Mouse (Mus musculus) CH12.LX (cell line): ENCODE measurements around the gene Ltbp2. TPM values are rescaled to one million over a fixed set of nuclear protein-coding genes. Genes with fewer than 3 reads are reported as not detected.

ENCODE experiments used
- DNase-seq: peaks from one replicate; pipeline ENCODE4 v3.0.0-alpha.2; 2013; ENCODE audit errors: extremely low read depth
- H3K27ac ChIP-seq: 2 replicates; pipeline ENCODE4 v1.5.1; 2012; ENCODE audit warnings: low read depth, mild to moderate bottlenecking, control low read depth, moderate library complexity; ENCODE audit not compliant: insufficient read depth
- H3K27me3 ChIP-seq: replicated peaks from 2 replicates; pipeline ENCODE3; 2012; ENCODE audit warnings: inconsistent platforms
- H3K36me3 ChIP-seq, 2 experiments: replicated peaks in 1 of 2; 2 replicates each; pipeline versions ENCODE3 to v1.6.1; 2012; ENCODE audit warnings: inconsistent platforms in 1 of 2, low read length in 1 of 2, mild to moderate bottlenecking in 1 of 2, mixed read lengths in 1 of 2, moderate library complexity in 1 of 2; ENCODE audit not compliant: control insufficient read depth in 1 of 2, insufficient read depth in 1 of 2
- H3K4me1 ChIP-seq, 2 experiments: 2 replicates each; pipeline ENCODE4 v1.6.1; 2012; ENCODE audit warnings: inconsistent platforms in 1 of 2, moderate library complexity in 1 of 2; ENCODE audit not compliant: insufficient read depth in 2 of 2, control insufficient read depth in 1 of 2
- H3K4me2 ChIP-seq: 2 replicates; pipeline ENCODE4 v1.6.1; 2012; ENCODE audit warnings: low read depth, mild to moderate bottlenecking, control low read depth; ENCODE audit not compliant: poor library complexity, insufficient read depth, severe bottlenecking
- H3K4me3 ChIP-seq, 3 experiments: fragments of 150-350 bp in 1 of 3; sonication (generic) in 1 of 3; replicated peaks in 1 of 3; 2 replicates each; pipeline versions ENCODE3 to v1.5.1; 2011 to 2012; ENCODE audit warnings: low read depth in 2 of 3, low read length in 2 of 3, mild to moderate bottlenecking in 2 of 3, moderate library complexity in 2 of 3, control low read depth in 1 of 3, improper control_type of control experiment in 1 of 3, inconsistent platforms in 1 of 3, mixed read lengths in 1 of 3; ENCODE audit not compliant: poor library complexity in 1 of 3
- H3K79me2 ChIP-seq: replicated peaks from 2 replicates; pipeline ENCODE4 v1.6.1; 2012; ENCODE audit warnings: mild to moderate bottlenecking, moderate library complexity; ENCODE audit not compliant: control insufficient read depth, poor library complexity, insufficient read depth, severe bottlenecking; ENCODE audit errors: extremely low read depth
- H3K9ac ChIP-seq: 2 replicates; pipeline ENCODE4 v1.6.1; 2012; ENCODE audit warnings: low read depth, mild to moderate bottlenecking, control low read depth, moderate library complexity; ENCODE audit not compliant: insufficient read depth
- H3K9me3 ChIP-seq: replicated peaks from 2 replicates; pipeline ENCODE3; 2012; ENCODE audit warnings: low read length, inconsistent platforms, mixed read lengths
- BHLHE40 ChIP-seq: IDR thresholded peaks from 2 replicates; pipeline ENCODE4 v1.6.1; 2011; ENCODE audit warnings: mild to moderate bottlenecking, low read depth, low read length, improper control_type of control experiment
- CHD1 ChIP-seq: IDR thresholded peaks from 2 replicates; pipeline ENCODE4 v1.6.1; 2012; ENCODE audit warnings: low read depth, low read length, improper control_type of control experiment, inconsistent platforms
- ELF1 ChIP-seq: IDR thresholded peaks from 2 replicates; pipeline ENCODE4 v1.6.1; 2014; ENCODE audit warnings: low read depth, mild to moderate bottlenecking, inconsistent platforms, low read length, improper control_type of control experiment
- MAX ChIP-seq: IDR thresholded peaks from 2 replicates; pipeline ENCODE4 v1.6.1; 2011; ENCODE audit warnings: low read length, improper control_type of control experiment
- MAZ ChIP-seq: IDR thresholded peaks from 2 replicates; pipeline ENCODE4 v1.6.1; 2012; ENCODE audit warnings: low read depth, mild to moderate bottlenecking, inconsistent platforms, low read length, improper control_type of control experiment, moderate library complexity
- MXI1 ChIP-seq: IDR thresholded peaks from 2 replicates; pipeline ENCODE4 v1.6.1; 2011; ENCODE audit warnings: mild to moderate bottlenecking, low read depth, low read length, improper control_type of control experiment
- MYC ChIP-seq: IDR thresholded peaks from 2 replicates; pipeline ENCODE4 v1.6.1; 2011; ENCODE audit warnings: low read depth, mild to moderate bottlenecking, improper control_type of control experiment, low read length
- PAX5 ChIP-seq: IDR thresholded peaks from 2 replicates; pipeline ENCODE4 v1.6.1; 2012; ENCODE audit warnings: low read length, inconsistent platforms, mixed read lengths
- SIN3A ChIP-seq: IDR thresholded peaks from 2 replicates; pipeline ENCODE4 v1.6.1; 2012; ENCODE audit warnings: low read length, improper control_type of control experiment, inconsistent platforms
- SMC3 ChIP-seq: IDR thresholded peaks from 2 replicates; pipeline ENCODE4 v1.6.1; 2011; ENCODE audit warnings: low read depth, low read length, improper control_type of control experiment
- ZC3H11A ChIP-seq: IDR thresholded peaks from 2 replicates; pipeline ENCODE4 v1.6.1; 2012; ENCODE audit warnings: low read depth, mild to moderate bottlenecking, inconsistent platforms, low read length, improper control_type of control experiment
- ZKSCAN1 ChIP-seq: IDR thresholded peaks from 2 replicates; pipeline ENCODE4 v1.6.1; 2012; ENCODE audit warnings: low read depth, inconsistent platforms, low read length, improper control_type of control experiment, borderline replicate concordance
- dilution Hi-C: fragments of 300-500 bp; cut with MboI; formaldehyde crosslinking; loops from 2 replicates; pipeline ENCODE4 v1.14.3; 2020; ENCODE audit warnings: low sequenced_read_pairs; ENCODE audit not compliant: extremely low pct_unique_long_range_greater_than_20kb, extremely low pct_ligation_motif_present
- in situ Hi-C: fragments of 300-500 bp; cut with MboI; formaldehyde crosslinking; loops from 3 replicates; pipeline ENCODE4 v1.14.3; 2019; ENCODE audit warnings: low sequenced_read_pairs, low pct_ligation_motif_present, low pct_unique_long_range_greater_than_20kb, mixed read lengths
- polyA plus RNA-seq: library from polyadenylated mRNA; unstranded; fragments of >175 nt; gene quantifications from 2 replicates; pipeline ENCODE4 v1.2.1, GENCODE M21; 2012; ENCODE audit warnings: low read depth; ENCODE audit not compliant: insufficient read length
- total RNA-seq, 2 experiments: library from RNA; depleted of rRNA; stranded (reverse); fragments of 300-350 nt in 1 of 2; fragments of >200 nt in 1 of 2; gene quantifications; 2 replicates each; pipeline ENCODE4 v1.2.3; 2012 to 2014

The Ltbp2 gene
- total and polyA plus RNA-seq, 3 experiments = 0.25 to 0.97 TPM; not detected in 1

DNA sequence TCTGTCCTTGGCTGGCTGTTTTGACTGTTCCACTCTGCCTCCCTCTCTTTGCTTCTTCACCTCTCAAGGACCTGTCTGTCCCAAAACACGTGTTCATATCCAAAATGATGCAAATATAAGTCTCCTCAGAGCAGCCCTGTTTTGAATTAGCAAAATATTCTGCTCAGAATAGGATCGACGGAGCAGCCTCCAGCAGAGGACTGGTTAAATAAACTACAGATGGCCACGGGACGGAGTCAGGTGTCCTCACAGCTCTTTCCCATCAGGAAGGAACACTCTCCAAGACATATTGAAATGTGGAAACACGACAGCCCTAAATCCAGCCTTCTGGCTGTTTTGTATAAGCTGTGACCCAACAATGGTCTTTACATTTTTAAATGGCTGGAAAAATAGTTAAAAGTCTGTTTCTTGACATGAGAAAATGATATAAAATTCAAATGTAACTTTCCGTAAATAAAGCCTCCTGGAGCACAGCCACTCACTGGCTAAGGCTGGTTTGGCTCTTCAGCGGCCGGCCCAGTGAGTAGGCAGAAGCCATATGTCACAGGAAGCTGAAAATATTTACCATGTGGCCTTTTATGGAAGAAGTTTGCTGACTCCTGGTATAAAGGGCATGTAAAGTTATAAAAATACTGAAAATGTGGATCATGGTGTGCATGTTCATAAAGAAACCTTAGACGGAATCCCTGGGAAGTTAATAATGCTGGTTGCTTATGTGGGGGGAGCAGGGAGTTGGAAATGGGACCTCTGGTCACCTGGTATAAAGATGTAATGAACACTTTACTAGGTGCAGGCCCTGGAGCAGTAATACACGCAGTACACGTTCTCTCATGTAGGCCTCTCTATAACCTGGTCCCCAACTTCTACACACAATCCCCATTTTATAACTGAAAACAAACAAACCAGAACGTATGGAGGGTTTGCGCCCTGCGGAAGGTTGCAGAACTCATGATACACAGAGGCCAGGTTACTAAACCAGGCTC, 34.9 kb downstream of the Ltbp2 start:
- no peak overlapping the region for H3K9ac ChIP-seq
- no peaks in the 10 kb centered on the region for H3K27me3 ChIP-seq
- H3K4me2 ChIP-seq = no peak overlapping the region
- no peaks in the 10 kb centered on the region for H3K79me2 ChIP-seq
- no peaks in the 10 kb centered on the region for H3K36me3 ChIP-seq
- no peak overlapping the region for H3K4me3 ChIP-seq
- dilution Hi-C loops = no loop called here
- H3K27ac ChIP-seq = no peak overlapping the region
- in situ Hi-C loops = no loop called here
- H3K9me3 ChIP-seq = peaks cover 3% of the 10 kb centered on the region
- no peak for DNase-seq
- peaks cover 4 to 39% of the 10 kb centered on the region in 2 experiments; a peak in 3 of 4 replicates for H3K4me1 ChIP-seq
- no peak for TF ChIP-seq PAX5
- 0 out of 2 replicates have a peak, but pooled peaks have one; percentile 7 for TF ChIP-seq ELF1
- TF ChIP-seq MXI1 = no peak
- TF ChIP-seq BHLHE40 = 0 out of 2 replicates have a peak, but pooled peaks have one; percentile 9
- peak; percentile 40; the same call in 1 of the 2 replicates for TF ChIP-seq MAX
- no peak for TF ChIP-seq SIN3A

DNA sequence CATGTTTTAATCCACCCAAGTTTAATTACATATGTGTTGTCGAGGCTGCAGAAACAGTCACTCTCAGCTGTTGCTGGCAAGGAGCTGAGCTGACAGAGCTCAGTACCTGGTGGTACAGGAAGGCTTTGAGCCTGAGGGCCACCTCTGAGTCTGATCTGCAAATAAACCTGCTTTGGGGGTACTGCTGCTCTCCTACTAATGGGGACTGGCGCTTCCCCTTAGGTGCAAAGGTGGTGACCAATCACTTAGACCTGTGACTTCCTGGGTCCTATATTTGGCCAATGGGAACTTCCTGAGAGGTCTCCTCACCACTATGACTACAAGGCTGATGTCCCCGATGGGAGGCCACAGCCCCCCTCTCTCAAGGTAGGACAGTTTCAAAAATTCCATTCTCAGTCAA, 35.6 kb downstream of the Ltbp2 start:
- no peaks in the 10 kb centered on the region for H3K79me2 ChIP-seq
- no peaks in the 10 kb centered on the region for H3K36me3 ChIP-seq
- dilution Hi-C loops = no loop called here
- no peak overlapping the region for H3K27ac ChIP-seq
- DNase-seq = no peak
- peaks cover 3% of the 10 kb centered on the region for H3K9me3 ChIP-seq
- H3K4me1 ChIP-seq = peaks cover 4 to 32% of the 10 kb centered on the region in 2 experiments; a peak in 3 of 4 replicates
- H3K4me3 ChIP-seq = no peak overlapping the region
- in situ Hi-C loops = no loop called here
- no peaks in the 10 kb centered on the region for H3K27me3 ChIP-seq
- no peak overlapping the region for H3K9ac ChIP-seq
- H3K4me2 ChIP-seq = no peak overlapping the region
- no peak for TF ChIP-seq MAZ
- no peak for TF ChIP-seq SMC3
- no peak for TF ChIP-seq ZC3H11A
- 0 out of 2 replicates have a peak, but pooled peaks have one; percentile 27 for TF ChIP-seq ELF1
- no peak for TF ChIP-seq BHLHE40
- TF ChIP-seq, all 38 proteins: peak for 1

DNA sequence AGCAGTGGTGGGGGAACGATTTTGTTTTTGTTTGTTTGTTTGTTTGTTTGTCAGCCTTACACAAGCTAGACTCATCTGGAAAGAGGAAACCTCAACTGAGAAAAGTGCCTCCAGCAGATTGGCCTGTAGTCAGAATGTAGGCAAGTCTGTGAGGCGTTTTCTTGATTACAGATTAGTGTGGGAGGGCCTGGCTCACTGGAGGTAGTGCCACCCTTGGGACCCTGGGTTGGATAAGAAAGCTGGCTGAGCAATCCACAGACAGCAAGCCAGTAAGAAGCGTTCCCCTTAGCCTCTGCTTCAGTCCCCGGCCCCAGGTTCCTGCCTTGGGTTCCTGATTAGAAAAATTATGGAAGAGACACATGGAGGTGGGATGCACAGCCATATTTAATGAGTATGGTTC, 36.4 kb downstream of the Ltbp2 start:
- Histone ChIP-seq H3K79me2 (no peaks in the 10 kb centered on the region), H3K4me3 (no peak overlapping the region), H3K4me2 (no peak overlapping the region), H3K36me3 (no peaks in the 10 kb centered on the region), H3K27me3 (no peaks in the 10 kb centered on the region), H3K27ac (no peak overlapping the region), H3K9me3 (peaks cover 3% of the 10 kb centered on the region), H3K9ac (no peak overlapping the region), H3K4me1 (peaks cover 4 to 24% of the 10 kb centered on the region in 2 experiments; a peak in 3 of 4 replicates)
- in situ Hi-C loops (no loop called here), dilution Hi-C loops (no loop called here)
- TF ChIP-seq CHD1 = no peak
- TF ChIP-seq MYC = no peak
- TF ChIP-seq SIN3A = no peak
- TF ChIP-seq ZKSCAN1 = no peak
- no peak for DNase-seq
